Mouse (Mus musculus) liver, postnatal 0 days (tissue): ENCODE measurements at regions not wholly inside any gene's neighbourhood (a gene's known extent, or its start where the extent isn't known, plus 50 kb on each side); places are given as distances from the start of the nearest gene placed in this dataset.

ENCODE experiments used
- ATAC-seq: fragments of 200-750 bp; cut with Nextera tagmentation; 2 replicates; pipeline ENCODE4 v1.8.0; 2017; ENCODE audit warnings: mild to moderate bottlenecking, moderate library complexity
- DNase-seq: peaks from one replicate; pipeline ENCODE4 v3.0.0-alpha.2; 2016
- H3K27ac ChIP-seq: fragments of 300-500 bp; sonication (generic); 2 replicates; pipeline ENCODE4 v1.5.1; 2014; ENCODE audit warnings: antibody characterized with exemption, moderate library complexity, mild to moderate bottlenecking, low read depth
- H3K27me3 ChIP-seq: fragments of 300-500 bp; sonication (generic); 2 replicates; pipeline ENCODE4 v1.6.1; 2014; ENCODE audit warnings: low read length, control low read depth, mixed read lengths; ENCODE audit not compliant: insufficient read depth
- H3K36me3 ChIP-seq: fragments of 300-500 bp; sonication (generic); replicated peaks from 2 replicates; pipeline ENCODE4 v1.6.1; 2014; ENCODE audit warnings: mild to moderate bottlenecking, control low read depth, low read length, moderate library complexity, mixed read lengths; ENCODE audit not compliant: insufficient read depth
- H3K4me1 ChIP-seq: fragments of 300-500 bp; sonication (generic); 2 replicates; pipeline ENCODE4 v1.6.1; 2014; ENCODE audit warnings: antibody characterized with exemption, mild to moderate bottlenecking, control low read depth; ENCODE audit not compliant: insufficient read depth
- H3K4me2 ChIP-seq: fragments of 300-500 bp; sonication (generic); 2 replicates; pipeline ENCODE4 v1.6.1; 2014; ENCODE audit warnings: low read depth, mild to moderate bottlenecking, low read length, moderate library complexity, mixed read lengths
- H3K4me3 ChIP-seq: fragments of 300-500 bp; sonication (generic); 2 replicates; pipeline ENCODE4 v1.5.1; 2014; ENCODE audit warnings: low read depth, low read length
- H3K9ac ChIP-seq: fragments of 300-500 bp; sonication (generic); replicated peaks from 2 replicates; pipeline ENCODE4 v1.6.1; 2014; ENCODE audit warnings: mild to moderate bottlenecking, moderate library complexity
- H3K9me3 ChIP-seq: fragments of 300-500 bp; sonication (generic); 2 replicates; pipeline ENCODE4 v1.6.1; 2016; ENCODE audit warnings: mild to moderate bottlenecking, control low read depth, low read length, mixed read lengths
- CTCF ChIP-seq: sonication (generic); IDR thresholded peaks from 2 replicates; pipeline ENCODE4 v1.5.1; 2016; ENCODE audit warnings: antibody characterized with exemption, low read depth
- EP300 ChIP-seq: IDR thresholded peaks from 2 replicates; pipeline ENCODE4 v1.6.1; 2016; ENCODE audit warnings: antibody characterized with exemption, low read depth, mild to moderate bottlenecking
- WGBS: fragments of 180-500 bp; shearing (Covaris S2); extraction: QIAGEN DNeasy Blood & Tissue Kit; methylation state at CpG from one replicate; pipeline ENCODE4 v1.1.7; 2014; ENCODE audit not compliant: insufficient replicate concordance; 5-methylcytosine and 5-hydroxymethylcytosine counted together

DNA sequence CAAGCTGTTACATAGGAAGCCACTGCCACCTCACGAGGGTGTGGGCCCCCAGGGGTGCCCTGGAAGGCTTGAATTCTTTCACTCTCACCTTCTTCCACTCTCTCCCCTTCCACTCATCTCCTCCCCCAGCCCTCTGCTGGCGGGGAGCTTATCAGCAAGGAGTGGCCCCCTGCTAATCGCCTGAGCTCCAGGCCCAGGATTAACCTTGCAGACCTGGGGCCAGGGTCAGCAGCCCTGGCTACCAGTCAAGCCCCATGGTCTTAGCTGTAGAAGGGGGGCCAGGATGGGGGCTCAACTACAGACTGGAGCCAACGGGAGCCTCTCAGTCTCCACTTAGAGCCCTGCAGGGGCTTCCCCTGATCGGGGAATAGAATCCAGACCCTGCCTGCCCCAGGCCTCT, 75.8 kb upstream of the Larp1 start:
- Histone ChIP-seq H3K9me3 (no peaks in the 10 kb centered on the region), H3K4me3 (no peak overlapping the region), H3K4me2 (no peak overlapping the region), H3K9ac (no peak overlapping the region), H3K4me1 (peaks cover 3% of the 10 kb centered on the region; the same call in 1 of the 2 replicates), H3K27ac (no peak overlapping the region), H3K27me3 (0 out of 2 replicates have a peak, but pooled peaks cover 2% of the 10 kb centered on the region), H3K36me3 (no peaks in the 10 kb centered on the region)
- TF ChIP-seq EP300 (no peak), CTCF (no peak)
- no peak for ATAC-seq
- 14% methylated on average over 5 of the region's 5 CpGs for WGBS
- no peak for DNase-seq

DNA sequence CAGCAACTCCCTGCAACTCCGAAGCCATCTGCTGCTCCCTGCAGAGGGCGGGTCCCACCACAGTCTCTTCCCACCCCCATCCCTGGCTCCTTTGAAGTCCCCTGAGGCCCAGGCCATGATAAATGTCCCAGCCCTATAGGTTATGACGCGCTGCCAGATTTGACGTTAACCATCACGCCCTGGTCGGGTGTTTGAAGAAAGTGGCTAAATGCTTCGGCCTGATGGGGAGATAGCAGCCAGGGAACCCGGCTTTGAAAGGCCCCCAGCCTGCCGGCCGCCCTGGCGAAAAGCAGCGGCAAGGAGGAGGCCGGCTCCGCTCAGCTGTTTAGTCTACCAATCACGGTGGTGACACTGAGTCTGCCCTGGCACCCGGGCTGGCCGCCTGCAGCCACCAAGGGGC, 79.4 kb upstream of the Larp1 start:
- Histone ChIP-seq H3K27me3 (0 out of 2 replicates have a peak, but pooled peaks cover 2% of the 10 kb centered on the region), H3K4me1 (peaks cover 2% of the 10 kb centered on the region; the same call in 1 of the 2 replicates), H3K27ac (no peak overlapping the region), H3K4me3 (no peak overlapping the region), H3K36me3 (no peaks in the 10 kb centered on the region), H3K9ac (no peak overlapping the region), H3K4me2 (no peak overlapping the region), H3K9me3 (no peaks in the 10 kb centered on the region)
- no peak for ATAC-seq
- TF ChIP-seq EP300 (no peak), CTCF (no peak)
- 19% methylated on average over 18 of the region's 18 CpGs for WGBS
- no peak for DNase-seq

DNA sequence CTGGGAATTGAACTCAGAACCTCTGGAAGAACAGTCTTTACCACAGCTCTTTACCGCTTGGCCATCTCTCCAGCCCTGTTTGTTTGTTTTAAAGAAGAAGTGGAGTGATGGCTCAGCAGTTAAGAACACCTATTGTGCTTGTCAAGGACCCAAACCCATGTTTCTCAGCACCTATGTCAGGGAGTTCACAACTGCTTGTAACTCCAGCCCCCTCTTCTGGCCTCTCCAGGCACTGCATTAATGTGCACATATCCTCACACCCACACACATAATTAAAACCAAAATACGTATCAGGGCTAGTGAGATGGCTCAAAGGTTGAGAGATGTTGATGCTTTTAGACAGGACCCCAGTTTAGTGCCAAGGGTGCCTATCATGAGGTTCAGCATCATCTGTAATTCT, 87.6 kb upstream of the Hand1 start:
- Histone ChIP-seq H3K4me2 (no peak overlapping the region), H3K9me3 (no peaks in the 10 kb centered on the region), H3K36me3 (no peaks in the 10 kb centered on the region), H3K4me3 (no peak overlapping the region), H3K9ac (no peak overlapping the region), H3K27ac (no peak overlapping the region), H3K27me3 (no peaks in the 10 kb centered on the region), H3K4me1 (no peaks in the 10 kb centered on the region)
- TF ChIP-seq EP300 (no peak), CTCF (peak; percentile 61)
- 79% methylated on average over 2 of the region's 2 CpGs for WGBS
- ATAC-seq (no peak), DNase-seq (no peak)

DNA sequence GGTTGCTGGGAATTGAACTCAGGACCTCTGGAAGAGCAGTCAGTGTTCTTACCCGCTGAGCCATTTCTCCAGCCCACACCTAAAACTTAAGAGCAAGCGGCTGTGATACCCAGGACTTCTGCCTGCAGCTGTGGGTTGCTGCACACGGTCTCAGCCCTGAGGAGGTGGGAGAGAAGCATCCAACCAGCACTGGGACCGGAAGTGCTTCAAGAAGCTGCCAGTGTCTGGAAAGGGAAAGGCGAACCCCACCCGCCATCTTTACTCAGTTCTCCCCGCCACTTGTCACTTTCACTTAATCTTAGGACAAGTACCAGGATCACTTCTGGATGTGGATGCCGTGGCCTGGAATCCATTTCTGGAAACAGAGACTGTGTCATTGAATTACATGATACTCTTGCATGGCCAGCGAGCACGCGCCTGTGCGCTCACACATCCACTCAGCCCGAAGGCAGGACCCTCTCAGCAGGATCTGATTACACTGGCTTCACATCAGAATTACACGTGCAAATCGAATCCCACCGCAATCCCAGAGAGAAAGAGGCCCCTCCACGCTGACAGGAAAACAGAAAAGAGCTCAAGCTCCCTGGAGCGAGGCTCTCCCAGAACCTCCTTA, 85.9 kb upstream of the Hand1 start:
- Histone ChIP-seq H3K27ac (no peak overlapping the region), H3K4me1 (0 out of 2 replicates have a peak, but pooled peaks cover under 1% of the 10 kb centered on the region), H3K36me3 (no peaks in the 10 kb centered on the region), H3K4me3 (no peak overlapping the region), H3K4me2 (no peak overlapping the region), H3K27me3 (no peaks in the 10 kb centered on the region), H3K9me3 (no peaks in the 10 kb centered on the region), H3K9ac (no peak overlapping the region)
- ATAC-seq, result no peak
- no peak for TF ChIP-seq EP300
- TF ChIP-seq CTCF, result no peak
- WGBS, result 90% methylated on average over 18 of the region's 18 CpGs
- DNase-seq, result no peak

DNA sequence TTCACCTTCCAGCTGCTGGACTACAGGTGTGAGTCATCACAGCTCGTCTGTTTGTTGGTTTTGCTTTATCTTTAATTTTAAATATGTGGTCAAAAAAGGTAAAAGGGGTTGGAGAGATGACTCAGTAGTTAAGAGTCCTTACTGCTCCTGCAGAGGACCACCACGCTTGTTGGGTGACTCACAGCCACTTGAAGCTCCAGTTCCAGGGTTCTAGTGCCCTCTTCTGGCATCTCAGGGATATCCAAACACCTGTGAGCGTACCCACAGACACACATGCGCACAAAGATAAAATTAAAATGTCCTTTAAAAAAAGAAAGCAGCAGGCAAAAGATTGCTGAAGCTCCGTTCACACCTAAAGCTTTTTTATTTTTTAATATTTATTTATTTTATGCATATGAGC, 85.4 kb upstream of the Hand1 start:
- TF ChIP-seq CTCF, result peak; percentile 34; the same call in 1 of the 2 replicates
- no peak for TF ChIP-seq EP300
- 0 out of 2 replicates have a peak, but pooled peaks cover 2% of the 10 kb centered on the region for H3K4me1 ChIP-seq
- H3K27ac ChIP-seq, result no peak overlapping the region
- H3K4me3 ChIP-seq, result no peak overlapping the region
- 71% methylated on average over 5 of the region's 5 CpGs for WGBS
- H3K36me3 ChIP-seq, result no peaks in the 10 kb centered on the region
- no peak overlapping the region for H3K4me2 ChIP-seq
- no peak overlapping the region for H3K9ac ChIP-seq
- DNase-seq, result no peak
- ATAC-seq, result no peak
- H3K27me3 ChIP-seq, result no peaks in the 10 kb centered on the region
- H3K9me3 ChIP-seq, result no peaks in the 10 kb centered on the region

DNA sequence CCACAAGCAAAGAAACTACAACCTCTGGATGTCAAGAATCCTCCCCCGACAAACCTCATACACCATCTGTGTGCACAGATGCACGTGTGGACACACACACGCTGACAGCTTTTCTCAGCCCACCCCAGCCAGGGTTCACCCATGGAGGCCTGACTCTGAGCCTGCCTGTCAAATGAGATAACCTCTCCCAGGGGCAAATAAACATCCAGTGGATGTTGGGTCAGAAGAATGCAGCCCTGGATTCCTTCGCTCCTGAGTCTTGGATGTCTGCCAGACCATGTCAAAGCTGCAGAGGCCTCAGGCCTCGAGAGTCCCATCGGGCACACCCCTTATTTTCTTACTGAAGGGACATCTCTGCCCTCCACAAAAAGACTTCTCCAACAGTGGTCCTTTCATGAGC, 83.4 kb upstream of the Hand1 start:
- H3K4me1 ChIP-seq, result 0 out of 2 replicates have a peak, but pooled peaks cover 2% of the 10 kb centered on the region
- H3K4me2 ChIP-seq, result no peak overlapping the region

More for the DNA sequence above, 83.4 kb upstream of the Hand1 start:
- ATAC-seq, result no peak
- Histone ChIP-seq H3K36me3 (no peaks in the 10 kb centered on the region), H3K9me3 (no peaks in the 10 kb centered on the region), H3K27ac (no peak overlapping the region), H3K27me3 (no peaks in the 10 kb centered on the region), H3K4me3 (no peak overlapping the region), H3K9ac (no peak overlapping the region)
- no peak for DNase-seq
- 41% methylated on average over 6 of the region's 6 CpGs for WGBS
- no peak for TF ChIP-seq EP300
- TF ChIP-seq CTCF, result no peak
